Mouse (Mus musculus): ENCODE results near the gene Tmem108.

Tmem108 gene

DNA sequence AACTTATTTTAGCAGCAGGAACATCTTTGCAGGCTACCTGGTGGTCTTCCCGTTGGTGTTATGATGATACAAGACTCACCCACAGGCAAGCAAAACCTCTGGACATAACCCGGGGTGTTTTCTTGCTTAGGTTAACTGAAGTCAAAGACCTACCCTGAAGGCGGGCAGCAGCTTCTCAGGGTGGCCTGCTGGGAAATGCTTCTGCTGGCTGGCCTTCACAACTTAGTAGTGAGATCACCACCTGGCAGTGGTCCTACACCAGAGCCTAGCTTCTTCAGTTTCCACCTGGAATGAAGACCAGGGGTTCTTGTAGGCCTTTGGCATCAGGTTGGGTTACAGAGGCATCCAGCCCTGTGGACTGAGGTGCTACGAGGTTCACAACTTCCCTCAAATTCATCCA lies 169.7 kb downstream of the Tmem108 start:
- no peak for DNase-seq (ENCODE audit: low read depth, low spot score)

DNA sequence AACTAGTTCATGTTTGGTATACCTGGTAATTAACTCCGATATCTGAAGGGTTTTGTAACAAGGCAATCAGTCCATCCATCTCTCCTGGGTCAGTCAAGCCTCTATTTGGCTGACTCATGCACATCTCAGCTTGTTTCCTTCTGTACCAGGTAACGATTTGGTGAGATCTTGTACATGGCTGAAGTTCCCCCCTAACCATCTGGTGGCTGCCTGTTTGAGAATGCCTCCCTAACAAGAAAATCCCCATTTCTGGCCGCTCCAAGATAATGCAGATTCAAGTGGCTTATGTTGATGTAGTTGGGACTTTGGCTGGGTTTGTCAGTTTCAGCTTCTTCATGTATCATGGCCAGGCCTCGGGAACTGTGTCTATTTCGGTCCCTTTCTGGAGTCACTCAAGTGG lies 170.8 kb downstream of the Tmem108 start:
- DNase-seq (ENCODE audit: low read depth, low spot score): no peak

DNA sequence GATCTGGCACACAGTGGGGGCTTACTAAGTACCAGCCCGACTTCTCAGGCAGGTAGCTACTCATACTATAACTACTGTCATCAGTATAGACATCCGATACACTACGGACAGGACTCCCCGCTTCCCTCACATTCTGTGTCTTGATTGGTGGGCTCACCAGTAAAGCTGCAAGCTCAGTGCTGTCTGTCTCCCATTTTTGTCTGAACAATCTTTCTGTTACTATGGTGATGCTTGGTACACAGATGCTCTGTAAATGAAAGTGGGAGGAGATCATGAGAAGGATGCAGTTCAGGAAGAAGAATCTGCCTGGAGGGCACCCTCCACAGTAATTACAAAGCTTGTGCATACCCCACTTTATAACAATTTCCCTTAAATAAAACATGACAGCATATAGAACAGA lies 176.8 kb downstream of the Tmem108 start:
- DNase-seq (ENCODE audit: low read depth, low spot score): no peak

DNA sequence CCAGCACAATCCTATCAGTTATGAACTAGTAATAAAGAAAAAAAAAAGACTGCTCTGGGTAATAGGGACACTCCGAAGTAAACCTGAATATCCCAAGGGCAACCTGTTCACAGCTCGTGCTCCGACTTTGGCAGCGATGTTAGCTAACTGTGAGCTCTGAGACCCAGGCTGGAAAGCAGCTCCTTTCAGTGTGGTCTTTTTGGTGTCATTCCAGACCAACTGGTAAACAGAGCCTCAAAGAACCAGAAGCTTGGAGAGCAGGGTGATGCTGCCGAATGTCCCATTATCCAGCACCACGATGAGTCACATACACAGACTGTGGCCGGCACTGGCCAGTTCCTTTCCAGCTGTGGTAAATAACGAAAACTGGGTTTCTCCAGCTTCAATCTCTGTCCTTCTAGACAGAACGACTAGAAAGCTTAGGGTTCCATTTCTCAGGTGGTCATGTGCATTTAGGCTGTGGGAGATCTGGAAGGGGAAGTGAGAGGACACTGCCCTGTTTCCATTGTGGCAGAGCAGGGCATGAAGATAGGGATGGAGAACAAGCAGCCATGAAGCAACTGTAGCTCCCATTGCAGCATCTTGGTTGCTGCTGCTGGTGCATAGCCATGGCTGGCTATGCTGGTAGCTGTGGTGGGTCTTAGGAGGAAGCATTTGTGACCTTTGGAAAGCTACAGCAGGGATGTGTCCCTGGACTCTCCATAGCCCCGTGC lies 179.2 kb downstream of the Tmem108 start:
- no peak for DNase-seq (ENCODE audit: low read depth, low spot score)

DNA sequence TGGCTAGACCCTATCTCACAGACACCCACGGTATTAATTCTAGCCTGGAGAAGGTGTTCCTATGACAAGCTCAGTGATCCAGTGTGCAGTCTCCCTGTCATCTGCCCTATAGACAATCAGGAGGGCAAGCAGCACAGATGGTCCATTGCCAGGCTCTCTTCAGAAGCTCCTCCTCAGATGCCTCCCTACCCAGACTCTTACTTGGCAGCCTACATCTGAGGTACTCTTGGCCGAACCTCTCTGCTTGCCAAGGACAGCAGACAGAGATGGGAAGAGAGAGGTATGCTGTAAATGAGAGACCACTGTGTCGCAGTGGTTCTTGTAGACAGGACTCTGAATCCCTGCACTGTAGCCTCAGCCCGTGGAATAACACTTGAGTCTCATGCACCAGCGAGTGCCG lies 181.0 kb downstream of the Tmem108 start:
- DNase-seq (ENCODE audit: low read depth, low spot score): no peak

DNA sequence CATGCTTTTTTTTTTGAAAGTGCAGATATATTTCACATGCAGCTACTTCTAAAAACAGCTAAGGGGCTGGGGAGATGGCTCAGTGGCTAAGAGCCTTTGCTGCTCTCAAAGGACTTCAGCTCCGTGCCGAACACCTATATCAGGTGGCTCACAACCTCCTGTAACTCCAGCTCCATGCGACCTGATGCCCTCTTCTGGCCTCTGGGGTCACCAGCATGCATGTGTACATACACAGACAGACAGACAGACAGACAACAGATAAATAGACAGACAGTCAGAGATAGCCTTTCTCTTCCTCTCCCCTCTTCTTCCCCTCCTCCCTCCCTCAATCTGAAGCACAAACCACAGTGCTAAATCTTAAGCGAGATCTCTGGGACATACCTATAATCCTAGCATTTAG lies 181.5 kb downstream of the Tmem108 start:
- no peak for DNase-seq (ENCODE audit: low read depth, low spot score)

DNA sequence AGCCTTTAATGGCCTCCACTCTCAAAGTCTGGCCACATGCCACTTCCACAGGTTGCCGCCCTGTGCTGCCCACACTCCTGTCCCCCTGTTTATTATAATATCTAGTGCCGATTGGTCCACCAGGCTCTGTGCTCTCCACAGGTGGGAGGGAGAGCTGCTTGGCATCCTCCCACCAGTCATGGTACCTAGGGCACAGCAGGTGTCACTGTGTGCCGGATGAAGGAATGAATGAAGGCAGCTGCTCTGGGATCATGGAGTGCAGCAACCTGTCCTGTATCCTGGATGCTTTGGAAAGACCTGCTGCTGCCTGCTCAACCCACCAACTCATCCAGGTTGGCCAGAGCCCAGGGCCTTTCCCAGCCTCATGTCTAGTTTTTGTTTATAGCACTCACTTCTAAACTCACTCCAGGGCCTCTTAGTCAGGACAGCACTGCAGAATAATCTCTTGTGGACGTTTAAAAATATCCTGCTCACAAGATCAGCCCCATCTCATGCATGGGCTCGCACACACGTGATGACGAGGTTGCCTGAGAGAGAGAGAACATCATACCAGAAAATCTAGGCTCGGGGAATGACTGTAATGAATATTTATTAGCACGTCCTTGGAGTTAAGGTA lies 182.1 kb downstream of the Tmem108 start:
- DNase-seq (ENCODE audit: low read depth, low spot score): no peak

DNA sequence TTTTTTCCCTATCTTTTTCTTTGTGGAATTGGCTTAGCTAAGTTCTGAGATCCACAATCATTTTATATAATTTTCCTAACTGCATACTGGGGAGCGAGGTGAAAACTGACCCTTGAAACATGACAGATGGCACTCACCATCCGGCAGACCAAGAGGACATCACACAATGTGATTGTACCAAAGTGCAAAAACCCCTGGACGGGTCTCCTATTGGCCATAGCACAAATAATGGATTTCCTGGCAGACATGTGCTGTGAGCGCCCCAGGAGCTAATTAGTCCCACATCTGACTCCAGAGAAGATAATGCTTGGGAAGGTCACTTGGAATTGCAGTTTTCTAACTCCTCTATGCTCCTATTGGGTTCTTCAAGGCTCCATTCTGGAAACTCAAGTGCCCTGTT lies 183.9 kb downstream of the Tmem108 start:
- no peak for DNase-seq (ENCODE audit: low read depth, low spot score)

DNA sequence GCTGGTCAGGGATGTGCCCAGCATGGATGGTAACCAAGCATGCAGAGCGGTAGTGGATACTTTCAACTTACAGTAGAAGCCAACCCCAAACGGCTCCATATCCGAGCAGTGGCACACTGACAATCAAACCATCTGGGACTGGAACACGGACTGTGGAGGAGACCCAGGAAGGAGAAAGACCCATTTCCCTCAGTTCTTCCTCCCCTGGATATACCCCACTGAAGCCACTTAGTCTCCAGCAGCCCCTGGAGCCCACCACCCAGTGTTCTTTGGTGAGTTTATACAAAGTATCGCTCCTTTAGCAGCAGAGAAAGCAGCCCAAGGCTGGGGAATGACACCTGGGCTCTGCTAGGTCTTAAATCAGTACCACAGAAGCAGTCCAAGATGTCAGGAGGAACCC lies 184.5 kb downstream of the Tmem108 start:
- no peak for DNase-seq (ENCODE audit: low read depth, low spot score)

DNA sequence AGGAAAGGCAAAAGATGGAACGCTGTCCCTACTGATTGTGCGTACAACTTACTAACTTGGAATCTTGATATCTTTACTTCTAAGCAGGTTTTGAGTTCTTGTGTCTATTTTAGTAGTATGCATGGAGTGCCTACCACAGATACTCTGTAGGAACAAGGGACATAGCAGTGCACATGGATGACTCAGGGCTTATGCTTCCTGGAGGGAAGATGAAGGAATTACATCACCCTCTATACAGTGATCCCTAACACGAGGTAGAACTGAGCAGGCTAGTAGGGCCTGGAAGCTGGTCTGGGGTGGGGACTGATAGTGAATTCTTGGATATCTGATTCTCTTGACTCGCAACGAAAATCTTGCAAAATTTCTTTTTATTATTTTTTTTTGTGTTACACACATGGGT lies 185.7 kb downstream of the Tmem108 start:
- DNase-seq (ENCODE audit: low read depth, low spot score): no peak

DNA sequence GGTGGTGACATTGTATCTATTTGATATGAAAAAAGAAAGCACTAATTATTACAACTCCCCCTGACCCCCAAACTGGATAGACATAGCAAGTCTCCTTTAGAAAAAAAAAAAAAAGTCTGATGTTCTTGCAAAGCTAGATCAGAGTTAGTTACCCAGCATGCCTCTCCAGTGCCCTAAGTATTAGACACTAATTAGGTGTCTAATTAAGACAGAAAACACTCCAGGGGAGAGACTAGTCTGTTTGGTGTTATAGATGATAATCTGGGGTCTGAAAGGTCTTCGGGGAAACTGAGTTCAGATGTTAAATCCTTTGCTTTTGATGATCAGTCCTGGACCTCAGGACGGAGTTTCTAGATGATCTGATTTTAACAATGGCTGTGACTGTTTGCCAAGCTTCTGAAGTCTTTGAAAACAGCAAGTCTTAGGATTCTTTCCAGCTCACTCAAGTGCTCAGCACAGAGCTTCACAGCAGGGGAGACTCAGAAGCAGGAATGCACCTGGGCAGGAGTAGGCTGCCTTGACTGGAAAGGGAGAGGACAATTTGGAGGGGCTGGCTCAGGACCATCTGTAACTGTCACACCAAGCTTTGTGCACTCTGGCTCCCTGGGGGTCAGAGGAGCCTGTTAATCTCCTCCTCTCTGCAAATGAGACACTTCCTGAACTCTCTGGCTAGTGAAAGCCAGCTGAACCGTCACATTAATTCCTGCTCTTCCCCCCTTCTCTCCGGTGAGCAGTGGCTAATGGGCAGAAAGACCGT lies 187.5 kb downstream of the Tmem108 start:
- no peak for DNase-seq (ENCODE audit: low read depth, low spot score)

DNA sequence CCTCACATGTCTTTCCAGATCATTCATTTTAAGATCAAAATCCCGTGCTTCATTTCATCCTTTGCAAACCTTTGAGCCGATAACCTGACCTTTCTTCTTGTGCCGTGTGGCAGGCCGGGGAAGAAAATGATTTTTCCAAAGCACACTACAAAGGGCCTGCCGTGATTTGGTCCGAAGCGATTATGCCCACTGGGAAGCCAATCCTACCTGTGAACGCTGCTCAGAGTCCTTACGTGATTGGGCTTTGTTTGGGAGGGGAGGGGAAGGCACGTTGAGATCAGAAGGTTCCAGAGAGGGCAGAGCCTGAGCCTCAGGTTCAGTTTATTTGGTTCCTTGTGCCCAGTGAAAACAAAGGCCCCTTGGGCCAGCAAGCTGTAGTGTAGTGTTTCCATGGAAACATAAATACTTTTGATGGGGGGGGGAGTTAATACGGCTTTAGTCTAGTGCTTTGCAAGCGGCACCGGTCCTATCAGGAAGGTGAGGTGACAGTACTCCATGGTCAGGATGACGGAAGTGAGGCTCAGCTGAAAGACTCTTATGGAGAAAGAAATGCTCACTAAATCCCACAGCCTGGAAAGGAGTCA lies 191.4 kb downstream of the Tmem108 start:
- no peak for DNase-seq (ENCODE audit: low read depth, low spot score)

DNA sequence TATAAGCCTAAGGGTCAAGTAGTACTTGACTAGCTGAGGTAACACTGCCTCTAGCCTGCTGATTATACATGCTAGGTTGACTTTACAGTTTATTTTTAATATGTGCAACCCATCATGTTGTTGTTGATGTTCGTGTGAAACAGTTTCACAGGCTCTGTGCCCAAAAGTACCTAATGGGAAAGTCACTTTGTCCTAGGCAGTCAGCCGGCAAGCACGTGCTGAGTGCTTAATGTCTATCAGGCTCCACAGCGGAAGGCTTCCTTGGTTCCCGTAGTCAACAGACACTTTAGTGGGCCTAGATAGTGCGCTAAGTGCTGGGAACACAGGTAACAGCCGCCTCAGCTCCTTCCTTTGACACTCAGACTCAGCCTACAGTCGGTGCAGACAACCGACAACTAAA lies 192.7 kb downstream of the Tmem108 start:
- no peak for DNase-seq (ENCODE audit: low read depth, low spot score)

DNA sequence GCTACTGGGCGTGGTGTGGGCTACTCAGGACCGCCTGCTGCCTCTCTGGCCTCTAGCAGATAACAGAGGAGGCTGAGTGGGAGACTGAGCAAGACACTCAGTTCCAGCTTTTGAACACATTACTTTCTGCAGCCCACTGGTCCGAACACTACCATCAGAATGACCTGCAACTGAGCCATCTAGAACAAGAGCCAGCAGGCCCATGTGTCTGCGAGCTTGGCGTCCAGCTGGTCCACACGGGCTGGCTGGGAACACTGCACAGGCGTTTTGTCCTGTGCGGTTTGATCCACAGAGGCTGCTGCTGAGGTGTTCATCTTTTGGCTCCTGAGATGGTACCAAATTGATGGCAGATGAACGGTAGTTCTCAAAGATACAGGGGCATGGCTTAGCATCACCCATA lies 196.5 kb downstream of the Tmem108 start:
- no peak for DNase-seq (ENCODE audit: low read depth, low spot score)

DNA sequence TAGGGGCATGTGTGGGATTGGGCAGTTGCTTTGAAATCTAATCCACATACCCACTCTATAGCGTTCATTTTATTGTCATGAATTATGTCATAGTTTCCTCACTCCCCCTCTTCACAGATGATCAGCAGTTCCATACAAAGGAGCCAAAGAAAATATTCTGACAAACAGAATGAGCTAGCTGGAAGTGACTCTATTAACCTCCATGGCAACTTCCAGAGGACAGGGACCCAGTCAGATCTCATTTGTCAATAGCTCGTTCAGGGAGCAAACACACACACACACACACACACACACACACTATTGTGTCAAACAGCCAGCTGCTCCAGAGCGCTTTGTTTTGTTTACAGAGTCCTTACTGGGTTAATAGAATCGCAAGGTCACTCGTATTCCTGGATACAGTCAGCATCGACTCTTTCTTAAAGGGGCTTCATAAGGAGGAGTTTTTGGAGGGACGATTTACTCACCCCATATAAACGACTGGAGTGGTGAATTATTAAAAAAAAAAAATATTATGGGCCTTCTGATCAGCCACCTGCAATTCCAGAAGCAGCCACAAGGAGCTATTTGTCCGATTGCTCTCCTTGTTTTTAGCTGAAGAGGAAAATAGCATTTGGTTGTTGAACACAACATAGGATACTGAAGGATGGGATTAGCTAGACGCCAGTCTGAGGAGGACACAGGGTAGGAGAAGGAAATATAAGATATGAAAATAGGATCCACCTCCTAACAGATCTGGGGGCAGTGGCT lies 197.6 kb downstream of the Tmem108 start:
- no peak for DNase-seq (ENCODE audit: low read depth, low spot score)

DNA sequence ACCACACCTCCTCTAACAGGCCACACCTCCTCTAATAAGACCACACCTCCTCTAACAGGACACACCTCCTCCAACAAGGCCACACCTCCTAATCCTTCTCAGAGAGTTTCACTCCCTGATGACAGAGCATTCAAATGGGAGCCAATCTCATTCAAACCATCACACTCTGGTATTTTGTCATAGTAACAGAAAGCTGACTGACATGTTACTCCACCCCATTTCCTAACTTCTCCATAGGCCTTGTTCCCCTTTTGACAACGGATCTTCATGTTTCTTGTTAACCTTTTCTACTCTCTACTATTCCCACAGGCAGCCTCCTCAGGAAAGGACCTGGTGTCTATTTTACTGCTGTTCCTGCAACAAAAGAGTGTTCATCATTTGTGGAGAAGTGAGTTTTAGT lies 199.6 kb downstream of the Tmem108 start:
- DNase-seq (ENCODE audit: low read depth, low spot score): no peak

DNA sequence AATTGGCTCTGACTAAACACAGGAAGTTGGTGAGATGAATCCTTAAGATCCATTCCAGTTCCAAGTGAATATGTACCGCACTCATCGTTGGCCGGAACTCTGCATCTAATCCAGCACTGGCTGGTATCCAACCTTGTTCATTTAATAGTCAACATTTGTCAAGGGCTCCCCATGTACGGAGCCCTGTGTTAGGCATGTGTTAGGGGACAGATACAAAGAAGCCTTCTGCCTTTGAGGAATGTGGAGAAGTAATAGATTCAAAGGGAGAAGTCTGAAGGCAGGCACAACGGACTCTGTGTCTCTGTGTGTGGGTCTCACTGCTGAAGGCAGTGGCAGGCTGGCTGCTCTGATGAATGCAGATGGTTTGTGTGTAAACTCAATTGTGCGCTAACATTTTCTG lies 202.9 kb downstream of the Tmem108 start:
- DNase-seq (ENCODE audit: low read depth, low spot score): no peak

DNA sequence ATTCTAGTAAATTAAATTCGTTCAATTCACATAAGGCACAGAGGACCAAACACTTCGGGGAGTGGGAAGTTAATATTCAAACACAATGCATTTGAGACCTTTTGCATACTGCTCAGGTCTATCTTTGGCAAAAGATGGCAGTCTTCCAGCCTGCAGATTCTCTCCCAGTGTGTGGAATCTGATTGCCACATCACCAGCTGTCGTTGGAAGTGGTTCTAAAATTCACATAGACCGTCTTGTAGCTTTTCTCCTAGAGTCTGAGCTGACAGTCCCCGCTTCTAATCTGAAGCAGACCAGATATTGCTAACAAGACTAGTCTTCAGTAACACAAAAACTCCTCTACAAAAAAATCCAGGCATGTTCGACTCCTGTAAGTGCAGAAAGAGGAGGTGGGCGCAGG lies 203.4 kb downstream of the Tmem108 start:
- no peak for DNase-seq (ENCODE audit: low read depth, low spot score)

DNA sequence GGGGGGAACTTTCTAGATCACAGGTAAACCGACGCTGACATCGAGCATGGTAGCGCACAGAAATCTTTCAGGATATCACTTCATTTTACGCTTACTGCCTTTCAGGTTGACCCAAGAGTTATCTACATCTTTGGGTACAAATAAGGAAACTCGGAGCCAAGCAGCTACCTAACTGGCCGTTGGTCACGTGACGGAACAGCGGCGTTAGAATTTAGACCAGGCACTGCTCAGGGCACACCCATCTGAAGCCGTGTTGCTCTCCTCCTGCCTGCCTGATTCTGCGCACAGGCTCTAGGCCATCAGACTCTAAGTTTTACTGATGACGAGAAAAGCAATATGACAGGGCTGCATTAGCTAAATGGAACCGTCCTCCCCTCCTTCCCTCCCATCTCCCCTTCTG lies 204.6 kb downstream of the Tmem108 start:
- no peak for DNase-seq (ENCODE audit: low read depth, low spot score)

DNA sequence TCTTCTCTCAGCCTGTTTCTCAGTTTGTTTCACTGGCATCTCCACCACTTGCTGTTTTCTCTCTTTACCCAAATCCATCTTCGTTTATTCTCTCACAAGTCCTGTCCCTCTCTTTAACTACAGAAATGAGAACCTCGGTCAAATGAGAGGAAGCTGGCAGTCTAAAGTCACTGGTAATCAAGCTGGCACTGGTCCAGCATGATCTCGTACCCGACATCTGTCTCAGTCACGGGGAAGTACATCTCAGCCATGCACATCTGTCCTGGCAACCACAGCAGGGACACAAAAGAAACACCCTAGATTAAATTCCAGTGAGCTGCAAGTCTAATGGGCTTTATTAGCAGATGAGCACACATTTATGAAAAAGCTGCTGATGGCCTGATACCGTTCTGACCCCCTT lies 206.3 kb downstream of the Tmem108 start:
- no peak for DNase-seq (ENCODE audit: low read depth, low spot score)

DNA sequence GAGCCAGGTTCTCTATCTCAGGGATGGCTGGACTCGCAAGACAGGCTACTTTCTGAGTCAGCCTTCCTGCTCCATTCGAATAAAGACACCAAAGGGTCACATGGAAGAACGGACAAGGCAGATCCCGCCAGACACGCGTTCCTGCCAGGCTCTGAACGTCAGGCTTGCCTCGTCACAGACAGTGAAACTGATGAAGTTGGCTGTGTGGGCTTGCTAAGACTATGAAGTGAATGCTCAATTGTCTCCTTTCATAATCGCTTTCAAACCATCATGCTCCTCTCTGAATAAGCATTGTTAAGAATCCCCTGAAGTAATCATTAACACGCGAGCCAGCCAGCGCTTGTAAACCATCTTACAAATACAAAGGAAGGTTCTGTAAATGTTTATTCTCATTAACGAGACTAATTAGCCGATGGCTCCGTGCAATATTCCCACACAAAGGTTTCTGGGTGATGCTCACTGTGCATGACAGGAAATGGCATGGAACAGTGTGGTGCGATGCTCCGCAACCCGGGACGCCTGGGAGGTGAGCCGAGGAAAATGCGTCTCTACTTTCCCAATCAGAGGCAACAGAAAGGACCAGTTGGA lies 210.9 kb downstream of the Tmem108 start:
- DNase-seq (ENCODE audit: low read depth, low spot score): no peak

DNA sequence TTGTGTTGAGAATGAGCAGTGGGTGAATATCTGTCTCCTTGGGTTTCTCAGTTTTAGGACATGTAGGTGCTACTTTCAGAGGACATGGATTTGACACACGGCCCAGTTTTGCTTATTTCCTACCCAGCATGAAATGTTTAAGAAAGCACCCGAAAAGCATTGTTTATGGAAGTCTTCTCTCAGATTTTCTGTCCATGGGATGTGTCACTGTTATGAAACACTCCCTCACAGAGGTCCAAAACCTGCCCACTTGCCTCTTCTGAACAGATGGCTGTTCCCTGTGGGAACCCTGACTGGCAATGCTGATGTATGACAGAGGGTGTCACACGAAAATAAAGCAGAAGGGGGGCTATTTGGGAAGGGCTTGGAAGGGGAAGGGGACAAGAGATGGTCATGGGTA lies 212.5 kb downstream of the Tmem108 start:
- DNase-seq (ENCODE audit: low read depth, low spot score): no peak

All from retina, adult 2 months (tissue).